Mouse (Mus musculus): ENCODE data around the gene Cnot2.

GRCm38 (mm10) chr10:116470306-116470925, 110.9 kb downstream of the Cnot2 start:
- TF ChIP-seq CTCF (IDR thresholded peaks at IDR 0.05; ENCODE audit: extremely low read depth, insufficient read length, insufficient replicate concordance, low read depth, low read length) (no peak), POLR2A (IDR thresholded peaks at IDR 0.05; ENCODE audit: low read depth, low read length) (no peak)

All from small intestine, adult 2 months (tissue).